Mouse (Mus musculus) spleen, adult 18-20 months (tissue): ENCODE results near the gene Ndufb4.
"Not testable (repeated sequence)": the region's sequence is repeated elsewhere in the genome, so short reads cannot be mapped to it uniquely, and the experiment has no call there.

Source experiments
- DNase-seq, 2 experiments: peaks; one replicate each; pipeline ENCODE4 v3.0.0; 2022; ENCODE audit warnings: mixed read lengths in 2 of 2

The Ndufb4 gene

DNA sequence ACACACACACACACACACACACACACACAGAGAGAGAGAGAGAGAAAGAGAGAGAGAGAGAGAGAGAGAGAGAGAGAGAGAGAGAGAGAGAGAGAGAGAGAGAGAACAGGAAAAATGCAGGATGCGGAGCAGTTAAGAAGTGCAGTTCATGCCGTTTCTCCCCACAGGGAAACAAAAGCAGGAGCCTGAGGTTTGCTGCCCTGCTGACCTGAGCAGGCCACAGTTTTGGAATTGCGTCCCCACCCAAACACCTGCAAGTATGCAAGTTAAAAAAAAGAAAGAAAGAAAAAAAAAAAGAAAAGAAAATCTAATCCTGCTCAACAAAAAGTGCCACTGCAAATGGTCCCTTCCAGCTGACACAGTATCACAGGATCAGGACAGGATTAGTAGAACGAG, 22.4 kb upstream of the Ndufb4 start:
- DNase-seq: no peak

DNA sequence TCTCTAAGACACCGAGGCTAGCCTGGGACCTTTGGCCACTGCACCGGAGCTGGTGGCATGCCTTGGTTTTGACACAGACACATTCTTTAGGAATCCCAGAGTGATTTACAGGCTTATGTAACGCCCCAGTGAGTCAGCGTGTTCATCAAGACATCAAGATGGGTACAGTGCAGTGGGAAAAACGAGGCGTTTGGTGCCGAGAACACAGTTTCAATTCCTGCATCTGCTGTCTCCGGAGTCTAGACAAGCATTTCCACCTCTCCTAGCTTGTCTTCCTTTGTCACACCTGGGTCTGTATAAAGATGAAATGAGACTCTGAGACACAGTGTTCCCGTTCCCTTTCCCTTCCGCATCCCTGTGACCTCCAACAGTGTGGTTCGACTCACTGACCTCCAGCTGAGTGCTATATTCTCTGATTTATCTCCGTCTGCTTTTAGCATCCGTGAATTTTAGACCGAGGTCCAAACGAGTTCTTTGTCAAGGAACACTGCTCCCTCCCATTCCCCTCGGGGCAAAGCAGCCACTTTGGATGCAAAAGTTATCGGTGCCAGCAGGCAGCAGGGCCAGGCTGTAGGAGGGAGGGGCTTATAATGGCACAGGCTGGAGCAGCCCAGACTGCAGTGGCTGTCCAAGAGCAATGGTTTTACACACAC, 21.9 kb upstream of the Ndufb4 start:
- no peak for DNase-seq

DNA sequence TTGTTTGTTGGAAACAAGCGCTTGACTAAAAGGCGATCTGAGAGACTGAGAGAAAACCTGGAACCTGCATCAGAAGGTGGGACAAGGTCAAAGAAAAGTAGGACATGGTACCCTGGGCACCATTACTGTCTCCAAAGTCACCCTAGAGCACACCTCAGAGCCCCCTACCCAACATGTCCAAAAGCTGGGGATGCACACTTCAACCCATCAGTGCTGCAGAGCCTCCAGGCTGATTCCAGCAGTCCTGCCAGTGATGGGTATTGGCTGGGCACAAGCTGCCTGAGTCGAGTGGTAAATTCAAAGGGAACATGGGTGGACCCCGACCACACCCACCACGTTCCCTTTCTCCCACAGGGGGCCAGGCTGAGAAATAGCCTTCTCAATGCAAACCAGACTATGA, 21.1 kb upstream of the Ndufb4 start:
- DNase-seq: no peak

DNA sequence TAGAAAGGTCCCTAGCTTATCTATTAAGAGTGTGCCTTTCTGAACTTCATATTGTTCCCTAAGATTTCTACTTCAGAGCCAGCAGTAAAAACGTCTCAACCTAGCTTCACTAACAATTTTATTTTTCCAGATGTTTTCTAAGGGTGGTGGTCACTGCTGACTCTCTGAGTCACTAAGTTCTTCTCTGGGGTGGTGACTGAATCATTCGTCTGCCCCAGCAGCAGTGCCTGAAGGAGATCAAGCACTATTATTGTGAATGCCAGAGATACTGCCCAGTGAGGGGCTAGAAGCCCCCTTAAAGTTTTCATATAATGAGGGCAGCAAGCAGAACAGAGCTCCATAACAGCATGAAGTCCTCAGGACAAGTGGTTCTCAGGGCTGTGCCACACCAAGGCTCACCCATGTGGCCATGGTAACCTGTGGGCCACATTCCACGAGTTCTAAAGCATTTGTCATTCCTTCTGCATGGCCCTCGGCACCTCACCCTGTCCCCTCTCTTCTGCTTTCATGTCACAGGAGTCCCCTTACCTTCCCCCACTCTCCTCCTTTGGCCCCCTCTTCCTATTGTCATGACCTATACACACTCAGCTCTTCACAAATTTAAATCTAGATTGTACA, 16.5 kb upstream of the Ndufb4 start:
- DNase-seq: no peak

DNA sequence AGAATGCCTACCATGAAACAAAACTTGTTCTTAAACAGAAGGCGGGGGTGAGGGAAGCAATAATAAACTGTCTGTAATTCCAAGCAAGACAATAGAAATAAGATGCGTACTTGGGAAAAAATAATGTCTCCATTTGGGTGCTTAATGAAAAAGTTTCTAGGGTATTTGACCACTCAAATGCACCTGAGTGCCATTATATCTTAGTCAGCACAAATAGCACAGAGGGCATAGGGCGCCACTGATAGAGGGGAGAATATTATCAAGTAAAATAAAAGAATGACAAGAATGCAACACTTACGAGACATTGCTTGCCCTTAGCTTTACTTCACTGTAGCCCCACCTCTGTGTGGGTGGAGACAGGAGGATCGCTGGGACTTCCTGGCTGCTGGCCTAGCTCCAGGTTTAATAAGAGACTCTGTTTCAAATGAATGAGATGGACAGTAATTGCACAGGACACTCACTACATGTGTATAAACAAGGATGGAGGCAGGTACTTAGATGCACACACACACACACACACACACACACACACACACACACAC, 11.2 kb upstream of the Ndufb4 start:
- DNase-seq: no peak

DNA sequence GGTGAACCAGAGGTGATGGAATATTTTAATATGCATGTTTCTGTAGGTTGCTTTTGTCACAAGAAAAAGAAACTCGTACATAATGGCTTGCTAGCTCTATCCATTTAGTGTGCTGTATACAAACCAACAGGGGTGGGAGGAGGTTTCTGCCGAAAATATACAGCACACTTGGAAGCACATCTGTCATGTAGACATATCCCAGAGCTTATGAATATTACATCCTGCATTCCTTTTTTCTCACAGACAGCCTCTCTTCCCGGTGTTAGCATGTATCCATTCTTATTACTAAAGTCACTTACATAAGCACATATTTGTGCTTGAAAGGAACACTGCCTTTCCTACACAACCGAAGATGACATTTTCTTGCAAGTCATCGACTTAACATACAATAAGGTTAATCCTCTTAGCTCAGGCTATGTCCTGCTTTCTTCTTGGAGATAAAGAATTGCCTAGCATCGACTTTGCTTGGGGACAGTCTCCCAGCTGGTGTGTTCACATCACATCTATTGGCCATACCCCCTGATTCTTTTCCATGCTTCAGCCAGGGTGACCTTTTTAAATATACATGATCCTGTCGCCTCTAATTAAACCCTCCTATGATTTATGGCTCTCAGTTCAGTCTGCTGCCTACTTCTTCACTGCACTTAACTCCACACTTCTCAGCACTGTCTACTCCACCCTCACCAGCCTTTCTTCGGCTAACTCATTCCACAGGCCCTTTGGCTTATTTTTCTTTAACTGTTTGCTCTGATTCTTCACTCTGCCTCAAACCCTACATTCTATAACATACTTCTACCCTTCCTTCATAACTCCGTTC, 9.6 kb upstream of the Ndufb4 start:
- no peak for DNase-seq

DNA sequence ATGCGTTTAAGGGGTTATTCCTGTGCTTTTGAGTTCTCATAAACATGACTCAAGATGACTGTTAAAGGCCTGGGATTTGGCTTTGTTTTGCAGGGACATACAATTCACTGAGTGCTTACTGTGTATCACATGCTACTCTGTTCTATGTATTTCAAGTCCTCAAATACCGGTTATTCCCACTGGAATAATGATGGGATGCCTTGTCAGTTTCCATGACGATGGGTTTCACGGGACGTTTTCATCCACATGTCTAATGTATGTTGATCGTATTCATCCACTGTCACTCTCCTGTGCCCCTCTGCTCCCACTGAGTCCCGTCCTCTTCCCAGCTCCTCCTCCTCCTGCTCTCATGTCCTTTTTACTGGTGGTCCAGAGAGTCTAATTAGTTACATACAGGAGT, 2.5 kb upstream of the Ndufb4 start:
- DNase-seq: no peak

DNA sequence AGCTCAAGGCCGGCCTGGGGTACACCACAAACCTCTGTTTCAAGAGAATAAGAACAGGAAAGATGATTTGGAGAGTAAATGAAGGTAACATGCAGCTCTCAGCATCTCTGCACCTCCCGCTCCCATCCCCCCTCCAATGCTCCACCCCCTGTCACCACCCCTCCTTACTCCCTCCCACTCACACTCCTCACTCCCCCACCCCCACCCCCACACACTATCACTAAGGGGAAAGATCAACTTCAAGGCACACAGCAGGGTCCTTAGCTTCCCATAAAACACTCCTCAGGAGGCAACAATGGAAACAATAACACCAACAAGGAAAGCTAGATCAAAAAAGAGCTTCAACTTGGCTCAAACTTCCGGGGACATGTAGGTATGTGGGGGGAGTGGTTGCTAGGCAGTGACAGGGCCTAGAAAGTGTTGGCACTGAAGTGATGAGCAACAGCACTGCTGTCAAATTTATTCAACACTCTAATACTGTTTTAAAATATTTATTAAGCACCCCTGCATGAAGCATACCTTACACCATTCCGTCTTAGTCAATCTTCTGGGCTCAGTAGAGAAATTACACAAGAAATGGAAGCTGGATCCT, 1.6 kb upstream of the Ndufb4 start:
- DNase-seq: no peak

DNA sequence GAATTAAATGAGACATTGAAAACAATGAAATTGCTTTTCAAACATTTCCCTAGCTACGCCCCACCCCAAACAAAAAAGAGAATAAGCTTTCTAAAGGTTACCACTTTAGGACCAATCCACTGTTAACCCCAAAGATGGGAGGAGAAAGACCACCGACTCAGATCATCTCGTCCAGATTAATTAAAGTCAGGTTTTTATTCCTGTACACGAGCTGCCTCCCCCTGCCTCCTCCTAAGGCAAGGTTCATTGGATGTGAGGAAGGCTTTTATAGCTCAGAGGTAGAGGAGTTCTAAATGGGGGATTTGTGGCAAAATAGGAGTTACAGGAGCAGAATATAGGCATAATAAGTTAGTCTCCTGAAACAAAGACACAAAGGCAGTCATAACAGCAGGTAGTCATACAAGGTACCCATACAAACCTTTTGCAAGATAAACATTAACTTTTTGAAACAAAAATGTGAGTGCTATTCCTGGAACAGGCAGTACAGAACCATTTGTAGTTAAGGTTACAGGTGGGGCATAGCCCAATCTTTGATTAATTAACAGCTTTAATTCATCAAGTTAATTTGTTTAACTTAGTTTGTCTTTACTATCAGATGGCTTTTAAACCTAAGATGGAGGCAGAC, 690 bp upstream of the Ndufb4 start:
- DNase-seq: no peak

DNA sequence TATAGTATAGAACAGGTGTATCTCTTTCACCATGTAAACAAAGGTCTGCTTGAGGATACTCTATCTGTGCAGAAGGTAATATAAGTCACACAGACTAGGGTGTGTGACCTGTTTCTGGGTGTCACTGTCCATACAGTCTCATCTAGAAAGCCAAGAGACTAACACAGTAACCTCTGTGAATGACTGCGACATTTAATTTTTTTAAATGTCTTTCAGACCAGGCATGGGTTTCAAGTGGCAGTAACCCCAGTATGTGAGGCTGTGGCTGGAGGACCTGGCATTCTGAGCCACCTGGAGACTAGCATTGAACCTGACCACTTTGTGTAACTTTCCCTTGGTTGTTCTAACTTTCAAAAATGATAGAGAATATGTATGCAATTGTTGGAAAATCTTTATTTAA, 1.2 kb downstream of the Ndufb4 start:
- DNase-seq: no peak

DNA sequence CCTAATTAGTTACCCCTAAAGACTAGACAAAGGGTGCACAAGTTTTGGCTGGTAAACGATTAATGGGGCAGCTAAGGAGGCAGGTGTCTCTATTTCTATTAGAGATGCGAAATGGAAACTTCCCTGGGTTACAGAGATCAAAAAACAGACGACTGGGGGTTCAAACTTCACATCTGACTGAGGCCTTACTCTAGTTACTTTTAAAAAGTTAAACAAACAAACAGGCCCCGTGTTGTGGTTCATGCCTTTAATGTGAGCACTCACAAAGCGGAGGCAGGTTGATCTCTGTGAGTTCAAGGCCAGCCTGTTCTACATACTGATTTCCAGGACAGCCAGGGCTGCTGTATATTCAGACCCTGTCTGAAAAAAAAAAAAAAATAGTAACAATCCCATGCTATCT, 1.6 kb downstream of the Ndufb4 start:
- no peak for DNase-seq

DNA sequence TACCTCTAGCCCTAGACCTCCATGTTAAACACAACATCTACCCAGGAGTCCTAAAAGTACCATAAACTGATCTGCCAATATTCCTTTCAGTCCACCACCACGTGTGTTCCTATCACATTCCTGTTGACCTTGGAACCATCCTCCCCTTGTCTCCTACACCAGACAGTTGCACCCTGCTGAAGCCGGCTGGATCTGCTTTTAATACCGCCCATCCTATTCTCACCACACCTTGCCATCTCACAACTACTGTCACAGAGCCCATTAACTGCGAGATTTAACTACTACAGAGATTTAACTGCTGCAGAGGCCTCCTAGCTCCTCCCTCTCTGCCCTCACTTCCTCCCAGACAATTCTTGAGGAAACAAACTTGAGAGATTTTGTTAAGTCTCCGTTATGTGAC, 2.8 kb downstream of the Ndufb4 start:
- DNase-seq: no peak

DNA sequence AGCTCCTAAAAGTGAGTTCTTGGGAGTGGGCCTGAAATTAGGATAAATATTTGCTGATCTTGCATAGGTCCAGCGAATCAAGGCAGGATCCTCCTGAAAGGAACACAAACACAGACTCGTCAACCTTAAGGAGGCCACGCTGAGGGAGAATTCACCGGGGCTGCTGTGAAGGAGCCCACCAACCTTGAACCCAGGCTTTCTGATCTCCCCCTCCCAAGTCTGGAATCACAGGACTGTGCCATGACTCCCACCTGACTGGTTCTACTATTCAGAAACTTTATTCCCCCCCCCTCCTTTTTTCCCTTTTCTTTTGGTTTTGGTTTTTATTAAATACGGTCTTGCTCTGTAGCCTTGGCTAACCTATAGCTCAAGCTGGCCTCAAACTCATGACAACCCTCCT, 5.2 kb downstream of the Ndufb4 start:
- no peak for DNase-seq

DNA sequence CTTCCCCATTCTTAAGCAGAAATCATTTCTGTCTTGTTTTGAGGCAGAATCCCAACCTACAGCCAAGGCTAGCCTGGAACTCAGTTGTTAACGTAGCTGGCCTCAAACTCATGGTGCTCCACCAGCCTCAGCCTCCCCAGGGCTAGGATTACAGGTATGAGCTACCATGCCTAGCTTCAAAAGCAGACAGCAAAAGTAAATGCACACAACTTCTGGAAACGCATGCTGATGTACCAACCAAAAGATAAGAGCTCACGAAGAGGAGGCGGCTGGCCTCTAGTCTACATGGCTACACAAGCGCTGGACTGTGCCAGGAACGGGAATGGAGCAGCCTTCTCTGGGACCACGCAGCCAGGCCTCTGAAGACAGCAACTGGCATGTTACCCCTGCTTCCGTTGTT, 6.3 kb downstream of the Ndufb4 start:
- no peak for DNase-seq

DNA sequence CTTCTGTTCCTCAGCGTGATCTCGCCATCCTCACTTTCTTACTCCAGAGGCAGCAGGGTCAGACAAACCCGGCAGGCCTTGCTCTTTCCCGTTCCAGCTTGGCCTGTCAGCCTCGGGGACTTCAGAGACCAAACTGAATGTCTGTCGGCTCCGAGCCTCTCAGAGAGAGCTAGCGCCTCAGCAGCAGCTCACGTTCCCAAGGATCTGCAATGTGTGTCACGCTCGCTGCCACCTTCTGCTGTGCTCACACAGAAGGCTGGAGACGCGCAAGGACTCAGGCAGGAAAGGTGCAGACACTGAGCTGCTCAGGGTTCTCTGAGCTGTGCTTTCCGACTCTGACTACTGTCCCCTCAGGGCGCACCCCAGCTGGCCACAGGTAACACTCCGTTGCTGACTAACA, 7.2 kb downstream of the Ndufb4 start:
- DNase-seq: no peak

DNA sequence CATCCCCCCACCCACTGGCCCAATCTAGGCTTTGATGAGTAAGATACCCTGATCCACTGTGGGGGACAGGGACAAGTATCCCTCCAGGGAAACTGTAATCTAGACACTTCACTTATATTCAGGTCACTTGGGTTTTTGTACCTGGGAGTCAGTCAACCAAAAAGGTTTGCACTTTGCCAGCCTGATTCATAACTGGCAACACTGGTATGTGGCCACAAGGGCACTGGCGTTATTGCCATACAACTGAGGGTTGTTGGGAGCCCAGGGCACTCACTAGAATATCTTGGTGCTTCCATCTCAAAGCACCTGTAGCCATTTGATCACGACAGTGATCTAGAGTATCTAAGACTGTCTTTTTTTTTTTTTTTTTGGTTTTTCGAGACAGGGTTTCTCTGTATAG, 8.5 kb downstream of the Ndufb4 start:
- DNase-seq: no peak

DNA sequence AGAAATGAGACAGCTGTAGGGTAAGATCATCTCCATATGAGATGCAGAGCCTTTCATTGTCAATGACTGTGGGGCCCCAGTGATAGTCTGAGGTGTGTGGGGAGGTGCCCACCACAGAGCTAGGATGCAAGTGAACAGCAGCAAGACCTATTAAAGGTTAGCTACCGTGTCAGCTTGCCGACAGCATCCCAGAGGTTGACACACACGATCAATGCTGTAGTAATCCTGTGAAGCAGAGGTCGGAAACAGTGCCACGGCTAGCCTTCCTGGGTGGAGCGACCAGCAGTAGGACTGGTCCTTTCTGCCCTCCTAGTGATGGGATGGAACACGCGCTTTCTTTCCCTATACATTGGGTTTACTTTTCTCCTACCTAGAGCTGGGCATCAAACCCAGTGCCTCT, 9.0 kb downstream of the Ndufb4 start:
- DNase-seq: no peak

DNA sequence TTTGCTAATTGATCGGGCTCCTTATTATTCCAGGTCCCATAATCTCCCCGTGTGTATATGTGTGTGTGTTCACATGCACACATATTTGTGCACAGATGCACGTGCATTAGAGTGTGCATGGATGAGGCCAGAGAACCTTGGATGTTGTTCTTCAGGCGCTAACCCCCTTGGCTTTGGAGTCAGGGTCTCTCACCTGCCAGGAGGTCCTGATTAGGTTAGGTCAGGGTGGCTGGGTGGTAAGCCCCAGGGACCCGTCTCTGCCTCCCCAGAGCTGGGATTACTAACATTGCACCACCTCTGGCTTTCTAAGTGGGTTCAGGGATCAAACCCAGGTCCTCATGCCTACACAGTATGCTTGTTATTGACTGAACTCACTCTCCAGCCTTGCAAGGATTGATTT, 9.8 kb downstream of the Ndufb4 start:
- no peak for DNase-seq

DNA sequence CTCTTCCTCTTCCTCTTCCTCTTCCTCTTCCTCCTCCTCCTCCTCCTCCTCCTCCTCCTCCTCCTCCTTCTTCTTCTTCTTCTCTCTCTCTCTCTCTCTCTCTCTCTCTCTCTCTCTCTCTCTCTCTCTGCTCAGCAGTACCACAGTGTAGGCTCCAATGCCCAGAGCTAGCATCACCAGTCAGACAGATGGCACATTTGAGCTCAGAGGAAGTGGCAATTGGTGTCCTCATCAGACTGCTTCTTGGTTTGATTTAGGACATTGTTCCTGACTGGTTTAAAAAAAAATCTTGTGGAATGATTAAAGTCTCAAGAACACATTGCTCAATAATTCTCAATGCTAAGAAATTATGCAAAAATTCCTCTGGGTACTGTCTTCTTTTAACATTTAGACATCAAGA, 13.7 kb downstream of the Ndufb4 start:
- DNase-seq: not testable (repeated sequence)

DNA sequence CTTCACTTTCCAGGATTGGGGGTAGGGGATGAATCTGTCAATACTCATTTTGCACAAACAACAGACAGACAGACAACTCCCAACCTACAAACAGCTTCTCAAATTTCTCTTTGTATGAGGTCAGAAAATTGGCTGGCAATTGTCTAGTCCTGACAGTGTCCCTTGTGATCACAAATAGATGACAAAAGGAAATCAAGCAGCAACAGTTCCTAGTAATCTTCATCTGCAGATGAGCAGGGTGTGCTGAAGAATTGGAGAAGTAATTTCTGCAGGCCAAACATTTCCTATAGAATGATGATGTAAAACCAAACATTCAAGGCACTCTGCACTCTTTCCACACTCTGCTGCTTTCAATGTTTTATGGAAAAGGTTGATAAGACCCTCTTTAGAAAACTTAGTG, 16.5 kb downstream of the Ndufb4 start:
- DNase-seq: no peak

DNA sequence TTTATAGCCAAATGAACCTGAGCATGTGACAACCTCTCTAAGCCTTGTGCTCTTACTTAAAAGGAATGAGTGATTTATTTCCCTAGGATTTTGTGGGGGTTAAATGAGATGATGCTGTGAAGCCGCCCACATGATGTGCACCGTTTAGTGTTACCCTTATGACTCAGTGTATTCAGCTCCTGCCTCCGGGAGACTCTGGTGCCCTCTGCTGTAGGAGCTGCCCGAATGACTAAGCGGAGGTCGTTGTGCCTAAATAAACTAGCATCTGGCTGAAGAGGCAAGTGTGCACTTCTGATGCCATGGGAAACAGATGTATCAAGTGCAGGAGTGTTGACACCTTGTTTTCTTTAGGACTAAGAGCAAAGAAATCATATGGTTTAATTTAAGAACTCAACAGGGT, 18.1 kb downstream of the Ndufb4 start:
- no peak for DNase-seq

DNA sequence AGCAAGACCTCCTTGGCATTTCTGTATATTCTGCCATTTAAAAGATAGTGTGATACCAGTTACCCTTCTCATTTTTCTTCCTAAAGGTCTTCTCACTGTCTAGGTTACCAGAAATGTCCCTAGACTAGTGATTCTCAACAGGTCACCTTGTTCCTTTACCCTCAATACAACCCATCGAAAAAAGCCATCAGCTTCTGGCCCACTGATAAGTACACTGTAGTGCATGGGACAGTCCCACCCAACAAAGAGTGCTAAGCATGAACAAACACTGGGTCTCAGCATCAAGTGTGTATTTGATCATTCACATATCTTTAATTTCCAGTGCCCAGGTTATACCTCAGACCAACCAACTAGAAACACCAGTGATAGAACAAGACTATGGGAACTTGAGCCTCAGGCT, 19.2 kb downstream of the Ndufb4 start:
- no peak for DNase-seq

DNA sequence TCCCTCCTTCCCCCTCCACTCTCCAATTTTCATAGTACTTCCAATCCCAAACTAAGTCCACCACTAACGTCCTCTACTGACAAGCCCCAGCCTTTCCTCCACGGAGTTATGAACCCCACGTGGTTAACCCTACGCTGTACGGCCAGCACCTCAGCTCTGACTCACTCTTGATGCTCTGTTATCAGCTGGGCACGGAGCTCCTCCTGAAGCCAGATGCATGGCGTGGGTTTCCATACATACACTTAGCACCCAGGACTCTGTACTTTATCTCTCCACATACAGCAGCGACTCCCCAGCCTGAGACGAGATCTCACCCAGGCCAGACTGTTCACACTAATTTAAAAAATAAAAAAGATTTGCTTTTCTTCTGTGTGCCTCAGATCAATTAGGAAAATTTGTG, 19.7 kb downstream of the Ndufb4 start:
- DNase-seq: no peak
